Mouse (Mus musculus): ENCODE data around the gene Mrpl14. TPM values are rescaled to one million over a fixed set of nuclear protein-coding genes. Genes with fewer than 3 reads are reported as not detected.

Gene Mrpl14
- polyA plus RNA-seq, 1 experiment from 2014 or later, result 108 TPM

GRCm38 (mm10) chr17:45685171-45686092 lies 690 bp upstream of the Mrpl14 start:
- H3K27me3 ChIP-seq, result no peaks in the 10 kb centered on the region
- DNase-seq (ENCODE audit: low read depth, low spot score), result no peak
- in situ Hi-C loops (cut with MboI; ENCODE audit: low pct_unique_long_range_greater_than_20kb), result no loop called here
- POLR2A ChIA-PET, result interaction anchor here (0.6 to 1.1 kb wide), 3 partner anchors 9 to 936 kb away, joined by 3 to 5 read pairs (median 4); no protein-coding TSS in a partner anchor
- CTCF ChIA-PET, result interaction anchor here (1.0 kb wide), 1 partner anchor 39 kb away, joined by 4 read pairs; no protein-coding TSS in a partner anchor
- ATAC-seq, result peak; percentile 55
- no peak for TF ChIP-seq CTCF (IDR thresholded peaks at IDR 0.05)

DNA sequence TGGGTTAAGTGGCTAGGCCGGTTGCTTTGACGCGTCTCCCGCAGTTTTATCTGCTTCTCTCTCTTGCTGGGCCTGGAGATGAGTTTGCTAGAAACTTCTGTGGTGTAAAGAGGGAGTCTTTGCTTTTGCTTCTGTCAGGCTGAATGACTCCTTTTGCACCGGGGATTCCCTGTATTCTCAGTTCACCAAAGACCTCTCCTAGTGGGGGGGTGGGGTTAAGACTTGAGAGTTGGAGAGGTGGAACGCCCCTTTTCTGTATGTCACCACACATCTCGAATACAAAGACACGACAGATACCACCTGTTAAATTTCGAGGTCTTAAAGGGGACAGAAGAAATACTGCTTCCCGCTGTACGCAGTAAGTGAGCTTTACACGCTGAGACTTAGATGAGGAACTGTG lies 594 bp downstream of the Mrpl14 start, which contains the start of gene Tmem63b:
Gene Tmem63b (minus strand): TSS at position 190 of the 400 bp plus-strand sequence.
- in situ Hi-C loops (cut with MboI; ENCODE audit: low pct_unique_long_range_greater_than_20kb), result no loop called here
- DNase-seq (ENCODE audit: low read depth, low spot score) (no peak), ATAC-seq (no peak)
- no peak for TF ChIP-seq CTCF (IDR thresholded peaks at IDR 0.05)
- POLR2A ChIA-PET, result interaction anchor here (0.6 to 0.7 kb wide), 2 partner anchors 9 to 14 kb away, joined by 4 read pairs; no protein-coding TSS in a partner anchor
- CTCF ChIA-PET, result interaction anchor here (0.6 to 1.9 kb wide), 3 partner anchors 9 to 37 kb away, joined by 3 to 4 read pairs (median 3); no protein-coding TSS in a partner anchor
- H3K27me3 ChIP-seq, result no peaks in the 10 kb centered on the region

DNA sequence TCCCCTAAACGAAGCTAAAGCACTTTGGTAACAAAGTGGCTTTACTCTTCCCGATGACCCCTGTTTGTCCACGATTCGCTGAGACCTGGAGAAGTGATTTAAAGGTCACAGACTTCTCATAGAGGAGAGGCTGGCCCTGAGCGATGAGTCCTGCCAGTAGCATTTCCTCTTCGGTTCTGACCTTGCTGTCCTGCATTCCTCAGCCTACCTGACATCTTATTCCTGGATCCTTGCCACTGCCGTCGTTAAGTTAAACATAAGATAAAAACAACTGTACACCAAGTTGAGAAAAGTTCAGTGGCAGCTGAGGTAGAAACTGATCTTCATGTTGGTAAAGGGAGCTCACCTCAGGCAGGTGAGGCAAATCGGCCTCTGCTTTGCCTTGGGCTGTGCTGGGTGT lies 3.0 kb downstream of the Mrpl14 start:
- no peak for ATAC-seq
- in situ Hi-C loops (cut with MboI; ENCODE audit: low pct_unique_long_range_greater_than_20kb), result no loop called here
- no peak for DNase-seq (ENCODE audit: low read depth, low spot score)
- no peak for TF ChIP-seq CTCF (IDR thresholded peaks at IDR 0.05)
- CTCF ChIA-PET, result no interaction called here
- no peaks in the 10 kb centered on the region for H3K27me3 ChIP-seq
- POLR2A ChIA-PET, result no interaction called here

GRCm38 (mm10) chr17:45690044-45690443 lies 3.9 kb downstream of the Mrpl14 start:
- ATAC-seq (no peak), DNase-seq (ENCODE audit: low read depth, low spot score) (no peak)
- H3K27me3 ChIP-seq, result no peaks in the 10 kb centered on the region
- in situ Hi-C loops (cut with MboI; ENCODE audit: low pct_unique_long_range_greater_than_20kb), result no loop called here
- CTCF ChIA-PET, result no interaction called here
- TF ChIP-seq CTCF (IDR thresholded peaks at IDR 0.05), result no peak
- POLR2A ChIA-PET, result no interaction called here

- DNase-seq (ENCODE audit: low read depth, low spot score) (no peak), ATAC-seq (no peak)
- POLR2A ChIA-PET, result interaction anchor here (0.9 kb wide), 1 partner anchor 9 kb away, joined by 4 read pairs; no protein-coding TSS in a partner anchor
- in situ Hi-C loops (cut with MboI; ENCODE audit: low pct_unique_long_range_greater_than_20kb), result no loop called here
- CTCF ChIA-PET, result no interaction called here
- no peak for TF ChIP-seq CTCF (IDR thresholded peaks at IDR 0.05)
- H3K27me3 ChIP-seq, result no peaks in the 10 kb centered on the region
Measured at GRCm38 (mm10) chr17:45692159-45692558, 6.0 kb downstream of the Mrpl14 start.

GRCm38 (mm10) chr17:45693812-45694565 lies 7.9 kb downstream of the Mrpl14 start:
- in situ Hi-C loops (cut with MboI; ENCODE audit: low pct_unique_long_range_greater_than_20kb), result no loop called here
- ATAC-seq (no peak), DNase-seq (ENCODE audit: low read depth, low spot score) (no peak)
- ChIA-PET CTCF (interaction anchor here (1.0 kb wide), 1 partner anchor 111 kb away, joined by 3 read pairs; no protein-coding TSS in a partner anchor), POLR2A (interaction anchor here (0.6 to 1.4 kb wide), 4 partner anchors 9 to 688 kb away, joined by 3 to 4 read pairs (median 4); no protein-coding TSS in a partner anchor)
- H3K27me3 ChIP-seq, result no peaks in the 10 kb centered on the region
- no peak for TF ChIP-seq CTCF (IDR thresholded peaks at IDR 0.05)

DNA sequence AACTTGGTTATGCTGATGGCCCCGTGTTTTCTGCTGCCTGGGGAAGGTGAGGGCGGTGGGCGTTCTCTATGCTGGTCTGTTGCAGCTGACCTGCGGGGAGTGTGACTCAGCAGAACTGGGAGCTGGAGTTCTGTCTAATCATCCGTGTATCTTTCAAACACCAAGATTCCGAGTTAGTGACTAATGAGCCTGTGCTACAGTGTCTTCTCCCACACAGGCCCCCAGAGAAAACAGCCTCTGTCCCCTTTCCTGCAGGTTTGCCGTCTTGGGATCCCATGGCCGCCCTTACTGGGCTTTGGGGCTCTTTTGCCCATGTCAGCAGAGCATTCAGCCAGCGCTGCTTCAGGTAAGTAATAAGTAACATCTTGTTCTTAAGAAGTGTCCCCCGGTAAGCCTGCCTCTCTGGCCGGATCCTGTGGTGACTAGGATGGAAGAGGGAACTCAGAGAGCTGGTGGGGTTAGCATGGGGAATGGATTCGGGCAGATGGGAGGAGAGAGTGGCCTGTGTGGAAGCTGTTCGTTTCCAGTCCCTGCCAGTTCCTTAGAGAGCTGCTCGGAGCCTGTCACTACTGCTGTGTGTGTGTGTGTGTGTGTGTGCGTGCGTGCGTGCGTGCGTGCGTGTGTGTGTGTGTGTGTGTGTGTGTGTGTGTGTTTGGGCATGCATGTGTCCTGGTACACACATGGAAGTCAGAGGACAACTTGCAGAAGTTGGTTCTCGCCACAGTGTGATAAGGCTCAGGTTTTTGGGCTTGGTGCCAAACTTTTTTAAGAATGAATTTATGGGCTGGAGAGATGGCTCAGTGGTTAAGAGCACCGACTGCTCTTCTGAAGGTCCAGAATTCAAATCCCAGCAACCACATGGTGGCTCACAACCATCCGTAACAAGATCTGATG lies 9.4 kb downstream of the Mrpl14 start:
- in situ Hi-C loops (cut with MboI; ENCODE audit: low pct_unique_long_range_greater_than_20kb), result no loop called here
- DNase-seq (ENCODE audit: low read depth, low spot score) (peak; percentile 80), ATAC-seq (peak; percentile 86)
- no peak for TF ChIP-seq CTCF (IDR thresholded peaks at IDR 0.05)
- ChIA-PET POLR2A (interaction anchor here (0.6 to 0.9 kb wide), 2 partner anchors 10 to 134 kb away, joined by 5 to 6 read pairs; no protein-coding TSS in a partner anchor), CTCF (interaction anchor here (1.0 to 1.4 kb wide), 3 partner anchors 8 to 29 kb away, joined by 3 to 4 read pairs (median 3); partner anchors contain the start of gene Tmem63b)
- no peaks in the 10 kb centered on the region for H3K27me3 ChIP-seq

- ChIA-PET CTCF (interaction anchor here (1.2 to 1.4 kb wide), 2 partner anchors 21 to 27 kb away, joined by 3 to 4 read pairs; no protein-coding TSS in a partner anchor), POLR2A (no interaction called here)
- H3K27me3 ChIP-seq, result no peaks in the 10 kb centered on the region
- ATAC-seq (no peak), DNase-seq (ENCODE audit: low read depth, low spot score) (no peak)
- in situ Hi-C loops (cut with MboI; ENCODE audit: low pct_unique_long_range_greater_than_20kb), result no loop called here
- TF ChIP-seq CTCF (IDR thresholded peaks at IDR 0.05), result no peak
Measured at GRCm38 (mm10) chr17:45696981-45697380, 10.9 kb downstream of the Mrpl14 start.

GRCm38 (mm10) chr17:45698368-45698767 lies 12.2 kb downstream of the Mrpl14 start:
- ATAC-seq (no peak), DNase-seq (ENCODE audit: low read depth, low spot score) (no peak)
- TF ChIP-seq CTCF (IDR thresholded peaks at IDR 0.05), result no peak
- ChIA-PET CTCF (no interaction called here), POLR2A (no interaction called here)
- in situ Hi-C loops (cut with MboI; ENCODE audit: low pct_unique_long_range_greater_than_20kb), result no loop called here
- no peaks in the 10 kb centered on the region for H3K27me3 ChIP-seq

Measured in Patski (cell line).